Mouse (Mus musculus) gastrocnemius, postnatal 36 days (tissue): ENCODE data around the gene Prss21. TPM values are rescaled to one million over a fixed set of nuclear protein-coding genes. Genes with fewer than 3 reads are reported as not detected.
A peak's percentile ranks its signal among the peaks of the same experiment; 100 is the strongest.
"Not testable (repeated sequence)": the region's sequence is repeated elsewhere in the genome, so short reads cannot be mapped to it uniquely, and the experiment has no call there.

Source experiments
- DNase-seq, 2 experiments: peaks; one replicate each; pipeline ENCODE4 v3.0.0; 2022
- intact Hi-C: fragments of 180-260 bp; cut with DNase I; formaldehyde crosslinking; loops from one replicate; pipeline ENCODE4 v1.15.1; 2025
- microRNA-seq, 2 experiments: library from miRNA; unstranded; fragments of <30 nt; microRNA quantifications; one replicate each; pipeline ENCODE4 v1.2.0; 2021
- total RNA-seq, 2 experiments: library from RNA; stranded (reverse); gene quantifications; 2 replicates each; pipeline ENCODE4 v1.2.3; 2021

Prss21 gene
- total RNA-seq, 2 experiments from 2014 or later = not detected

- intact Hi-C loops = no loop called here
- DNase-seq = no peak
Measured at GRCm38 (mm10) chr17:23857193-23857592, 10.7 kb upstream of the Prss21 start.

DNA sequence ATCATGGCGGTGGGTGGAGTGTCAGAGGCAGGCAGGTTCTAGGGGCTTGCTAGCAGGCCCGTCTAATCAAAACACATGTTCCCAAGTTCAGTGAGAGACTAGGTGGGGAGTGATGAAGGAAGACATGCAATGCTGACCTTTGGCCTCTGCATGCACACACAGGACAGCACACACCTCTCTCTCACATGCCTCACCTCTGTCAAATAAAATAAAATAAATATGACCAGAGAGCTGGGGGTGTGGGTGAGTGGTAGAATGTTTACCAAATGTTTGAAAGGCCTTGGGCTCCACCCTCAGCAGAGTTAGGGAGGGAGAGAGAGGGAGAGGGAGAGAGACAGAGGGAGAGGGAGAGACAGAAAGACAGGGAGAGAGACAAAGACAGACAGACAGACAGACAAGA, 9.9 kb upstream of the Prss21 start:
- intact Hi-C loops = no loop called here
- DNase-seq = no peak

GRCm38 (mm10) chr17:23862926-23863325, 4.9 kb upstream of the Prss21 start:
- intact Hi-C loops = no loop called here
- DNase-seq = no peak

DNA sequence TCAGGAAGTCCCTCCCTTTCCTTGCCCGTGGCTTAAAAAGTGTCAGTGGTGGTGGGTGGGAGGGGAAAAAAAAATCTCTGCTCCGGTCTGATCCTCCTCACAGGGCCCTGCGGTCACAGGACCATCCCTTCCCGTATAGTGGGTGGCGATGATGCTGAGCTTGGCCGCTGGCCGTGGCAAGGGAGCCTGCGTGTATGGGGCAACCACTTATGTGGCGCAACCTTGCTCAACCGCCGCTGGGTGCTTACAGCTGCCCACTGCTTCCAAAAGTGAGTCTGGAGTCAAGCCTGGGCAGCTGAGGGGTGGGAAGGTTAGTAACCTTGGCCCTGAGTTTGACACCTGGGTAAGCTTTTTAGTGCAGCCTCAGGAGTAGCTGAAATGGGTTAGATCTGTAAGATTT, 657 bp downstream of the Prss21 start:
- intact Hi-C loops = no loop called here
- no peak for DNase-seq

- DNase-seq = peak in 1 of 2 experiments; percentile 27
- intact Hi-C loops = loop anchor here (5.0 kb wide), 1 partner anchor 83 kb away; the partner anchor contains the start of gene Sbpl
Measured at GRCm38 (mm10) chr17:23873884-23874856, 6.3 kb downstream of the Prss21 start.

- no peak for DNase-seq
- intact Hi-C loops = no loop called here
Measured at GRCm38 (mm10) chr17:23876741-23877140, 8.9 kb downstream of the Prss21 start.

DNA sequence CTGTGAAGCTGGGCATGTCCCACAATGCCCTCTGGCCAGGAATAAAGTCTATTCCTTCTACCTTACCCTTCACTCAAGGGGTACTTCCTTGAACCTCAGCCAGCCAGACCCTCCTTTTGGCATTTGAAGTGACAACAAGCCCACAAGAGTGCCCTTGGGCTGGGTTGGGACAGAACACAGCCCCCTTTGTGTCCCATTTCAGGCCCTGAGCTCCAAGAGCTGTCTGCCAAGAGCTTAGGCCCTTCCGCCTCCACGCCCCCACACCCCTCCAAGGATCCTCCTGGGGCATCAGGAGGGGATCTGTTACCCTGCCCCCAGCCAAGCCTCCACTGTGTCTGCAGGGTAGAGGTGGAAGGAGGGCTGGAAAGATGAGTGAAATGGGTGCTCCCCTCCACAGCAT, 9.3 kb downstream of the Prss21 start:
- no peak for DNase-seq
- intact Hi-C loops = no loop called here

DNA sequence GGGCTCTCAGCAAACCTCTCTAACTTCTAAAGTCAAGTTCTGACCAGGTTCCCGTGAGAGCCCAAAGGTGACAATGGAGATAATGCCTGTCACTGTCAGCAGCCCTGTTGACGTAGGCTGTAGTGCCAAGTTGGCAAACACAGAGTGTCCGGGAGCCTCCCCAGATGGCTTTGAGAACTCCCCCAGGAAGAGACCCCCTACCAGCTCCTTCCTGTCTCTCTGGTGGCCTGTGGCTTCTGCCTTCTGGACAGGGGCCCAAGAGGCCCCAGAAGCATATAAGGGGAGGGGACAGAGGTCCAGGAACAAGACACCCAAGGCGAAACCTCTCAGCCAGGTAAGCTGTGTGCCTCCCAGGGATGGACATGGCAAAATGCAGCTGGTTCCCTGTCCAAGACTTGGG, 12.7 kb downstream of the Prss21 start, which contains the start of the genes Dcpp1 and Dcpp2:
Gene Dcpp1 (plus strand): TSS at position 301 of the 400 bp plus-strand sequence.
Gene Dcpp2 (plus strand): TSS at position 305 of the 400 bp plus-strand sequence.
- DNase-seq, intact Hi-C loops: not testable (repeated sequence)

DNA sequence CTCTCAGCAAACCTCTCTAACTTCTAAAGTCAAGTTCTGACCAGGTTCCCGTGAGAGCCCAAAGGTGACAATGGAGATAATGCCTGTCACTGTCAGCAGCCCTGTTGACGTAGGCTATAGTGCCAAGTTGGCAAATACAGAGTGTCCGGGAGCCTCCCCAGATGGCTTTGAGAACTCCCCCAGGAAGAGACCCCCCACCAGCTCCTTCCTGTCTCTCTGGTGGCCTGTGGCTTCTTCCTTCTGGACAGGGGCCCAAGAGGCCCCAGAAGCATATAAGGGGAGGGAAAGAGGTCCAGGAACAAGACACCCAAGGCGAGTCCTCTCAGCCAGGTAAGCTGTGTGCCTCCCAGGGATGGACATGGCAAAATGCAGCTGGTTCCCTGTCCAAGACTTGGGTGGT, 49.3 kb downstream of the Prss21 start, which contains the start of gene Dcpp3:
Gene Dcpp3 (plus strand): TSS at position 301 of the 400 bp plus-strand sequence.
- intact Hi-C loops, DNase-seq: not testable (repeated sequence)

Small RNA genes within 50 kb of the gene (microRNA-seq; reads per million reads assigned to microRNA genes)
- 0.74 to 2.5 reads per million in 2 experiments for gene Mir5125

Other genes with a start within 250 kb of the Prss21 start
- gene Mmp25, start 222.8 kb upstream of the Prss21 start, total RNA-seq = not detected
- gene Bicdl2, start 207.6 kb upstream of the Prss21 start, total RNA-seq = not detected
- gene Hcfc1r1, start 194.5 kb upstream of the Prss21 start, total RNA-seq = 100 to 1,000 TPM; 125 TPM
- gene Thoc6, start 194.2 kb upstream of the Prss21 start, total RNA-seq = 1 to 10 TPM; 7.6 to 9.2 TPM
- gene Tnfrsf12a, start 190.6 kb upstream of the Prss21 start, total RNA-seq = 10 to 100 TPM; 38.1 to 49.0 TPM
- not detected for gene Cldn6, start 188.8 kb upstream of the Prss21 start, total RNA-seq
- gene Cldn9, start 184.0 kb upstream of the Prss21 start, total RNA-seq = not detected
- gene 1520401A03Rik, start 145.3 kb upstream of the Prss21 start, total RNA-seq = not detected
- gene Pkmyt1, start 141.7 kb upstream of the Prss21 start, total RNA-seq = under 1 TPM; 0.52 to 0.64 TPM
- 1 to 10 TPM; 3.6 to 4.0 TPM for gene Paqr4, start 127.2 kb upstream of the Prss21 start, total RNA-seq
- not detected for gene Kremen2, start 122.2 kb upstream of the Prss21 start, total RNA-seq
- gene Flywch1, start 96.5 kb upstream of the Prss21 start, total RNA-seq = 10 to 100 TPM; 34.3 to 38.0 TPM
- under 1 TPM in 1 of 2 experiments, not detected in 1; 0.46 TPM for gene Flywch2, start 82.0 kb upstream of the Prss21 start, total RNA-seq
- gene Srrm2, start 77.5 kb upstream of the Prss21 start, total RNA-seq = 100 to 1,000 TPM; 153 to 189 TPM
- 100 to 1,000 TPM; 270 to 297 TPM for gene Elob, start 38.9 kb upstream of the Prss21 start, total RNA-seq
- gene Prss33, start 32.0 kb upstream of the Prss21 start, total RNA-seq = not detected
- gene Prss32, start 24.2 kb upstream of the Prss21 start, total RNA-seq = not detected
- gene Prss41, start 23.9 kb upstream of the Prss21 start, total RNA-seq = under 1 TPM in 1 of 2 experiments, not detected in 1; 0.37 TPM
- gene Dcpp1, start 12.8 kb downstream of the Prss21 start, total RNA-seq = not detected
- gene Dcpp2, start 12.8 kb downstream of the Prss21 start, total RNA-seq = not detected
- not detected for gene Dcpp3, start 49.4 kb downstream of the Prss21 start, total RNA-seq
- gene Sbp, start 73.6 kb downstream of the Prss21 start, total RNA-seq = not detected
- not detected for gene Sbpl, start 87.2 kb downstream of the Prss21 start, total RNA-seq
- gene Prss30, start 112.5 kb downstream of the Prss21 start, total RNA-seq = not detected
- gene Prss22, start 130.0 kb downstream of the Prss21 start, total RNA-seq = not detected
- not detected for gene Prss27, start 170.1 kb downstream of the Prss21 start, total RNA-seq
- gene Kctd5, start 205.4 kb downstream of the Prss21 start, total RNA-seq = 1 to 10 TPM; 7.6 to 8.8 TPM